Mouse (Mus musculus) large intestine, adult 2 months (tissue): Measurements from ENCODE around the gene Olfr173. TPM values are rescaled to one million over a fixed set of nuclear protein-coding genes. Genes with fewer than 3 reads are reported as not detected.

ENCODE experiments used
- DNase-seq: peaks from one replicate; pipeline ENCODE4 v3.0.0-alpha.2; 2012; ENCODE audit warnings: low read depth, low spot score
- WGBS: fragments of 180-500 bp; shearing (Covaris S2); methylation state at CpG from one replicate; pipeline ENCODE4 v1.1.7; 2018; 5-methylcytosine and 5-hydroxymethylcytosine counted together
- polyA plus RNA-seq: library from polyadenylated mRNA; depleted of rRNA; stranded (reverse); fragments of >200 nt; gene quantifications from 2 replicates; pipeline ENCODE4 v1.2.3, GENCODE M21; 2012; rRNA removed

Olfr173 gene
- not detected in 2 replicates for polyA plus RNA-seq

- WGBS: 70% methylated on average over 2 of the region's 2 CpGs
- no peak for DNase-seq
Measured at GRCm38 (mm10) chr16:58800168-58800567, at the start of gene Olfr173. Olfr173 (minus strand) TSS chr16:58800268.

GRCm38 (mm10) chr16:58826732-58827319 lies 26.8 kb upstream of the Olfr173 start, which contains the start of gene Olfr175-ps1:
Olfr175-ps1 (minus strand) TSS chr16:58826782.
- DNase-seq: no peak
- WGBS: 83% methylated on average over 1 of the region's 1 CpGs

- WGBS: 73% methylated on average over 1 of the region's 1 CpGs
- DNase-seq: no peak
Measured at GRCm38 (mm10) chr16:58763076-58763475, 37.0 kb downstream of the Olfr173 start, which contains the start of gene Olfr172. Olfr172 (minus strand) TSS chr16:58763176.

- DNase-seq: no peak
Measured at GRCm38 (mm10) chr16:58756191-58756590, 43.9 kb downstream of the Olfr173 start.

- WGBS: 5% methylated on average over 1 of the region's 1 CpGs
- no peak for DNase-seq
Measured at GRCm38 (mm10) chr16:58751314-58751713, 48.8 kb downstream of the Olfr173 start.

GRCm38 (mm10) chr16:58746715-58747114 lies 53.4 kb downstream of the Olfr173 start:
- WGBS: 61% methylated on average over 4 of the region's 4 CpGs
- DNase-seq: no peak

Other genes starting within 250 kb of the Olfr173 start
- gene Gm813, start 183.3 kb downstream of the Olfr173 start, polyA plus RNA-seq: not detected in 2 replicates
- not detected in 2 replicates for gene E330017A01Rik, start 161.5 kb downstream of the Olfr173 start, polyA plus RNA-seq
- 11.6 and 17.1 TPM in 2 replicates for gene Cpox, start 130.0 kb downstream of the Olfr173 start, polyA plus RNA-seq
- 0.23 and 0.35 TPM in 2 replicates for gene Gpr15, start 81.2 kb downstream of the Olfr173 start, polyA plus RNA-seq
- 39.0 and 58.6 TPM in 2 replicates for gene Cldnd1, start 72.4 kb downstream of the Olfr173 start, polyA plus RNA-seq
- gene Olfr172, start 37.1 kb downstream of the Olfr173 start, polyA plus RNA-seq: not detected in 2 replicates
- gene Olfr175-ps1, start 26.5 kb upstream of the Olfr173 start, polyA plus RNA-seq: not detected in 2 replicates
- not detected in 2 replicates for gene Olfr177, start 74.5 kb upstream of the Olfr173 start, polyA plus RNA-seq
- not detected in 2 replicates for gene Olfr178, start 91.8 kb upstream of the Olfr173 start, polyA plus RNA-seq
- not detected in 2 replicates for gene Olfr181, start 128.5 kb upstream of the Olfr173 start, polyA plus RNA-seq
- gene Olfr180, start 129.1 kb upstream of the Olfr173 start, polyA plus RNA-seq: not detected in 2 replicates
- gene Olfr183, start 195.1 kb upstream of the Olfr173 start, polyA plus RNA-seq: not detected in 2 replicates
- not detected in 2 replicates for gene Olfr186, start 230.0 kb upstream of the Olfr173 start, polyA plus RNA-seq
- not detected in 2 replicates for gene Olfr187, start 239.5 kb upstream of the Olfr173 start, polyA plus RNA-seq